21 mouse cellular contexts compared by ENCODE assay signal in genomic region chr13:34365226-34365625, GRCm38 (mm10). TPM values are rescaled to one million over a fixed set of nuclear protein-coding genes. Genes with fewer than 3 reads are reported as not detected.
DNase-seq lines count a peak whose midpoint lies in the region; ATAC-seq and TF ChIP-seq lines count a peak whose summit lies in the region.
"Had no signal": no experiment of that assay in that cellular context is flagged by ENCODE, and none has a peak within 500 bp of the region (broad histone marks: within the 10 kb centered on the region; RNA-seq: fewer than 3 reads in every experiment).

No protein-coding gene starts in this region.

- TF ChIP-seq CTCF in Patski (IDR thresholded peaks at IDR 0.05), result no peak

- H3K4me3 ChIP-seq in myocyte, result no peak overlapping the region
- H3K4me3 ChIP-seq: embryonic facial prominence, embryonic 15.5 days; heart, embryonic 10.5 days; hindbrain, embryonic 10.5 days; limb, embryonic 12.5 days; liver, embryonic 12.5 days; midbrain, embryonic 10.5 days; neural tube, embryonic 12.5 days had no signal

- CTCF ChIA-PET in Patski (lab: Charles Lee), result no interaction called here

- H3K36me3 ChIP-seq in myocyte (ENCODE audit: control insufficient read depth, insufficient read depth), result no peaks in the 10 kb centered on the region
- H3K36me3 ChIP-seq: embryonic facial prominence, embryonic 15.5 days; G1E; heart, embryonic 10.5 days; hindbrain, embryonic 10.5 days; limb, embryonic 12.5 days; liver, embryonic 12.5 days; midbrain, embryonic 10.5 days; neural tube, embryonic 12.5 days had no signal

- H3K27me3 ChIP-seq in Patski (no peaks in the 10 kb centered on the region), myocyte (ENCODE audit: control insufficient read depth, insufficient read depth, insufficient read length) (no peaks in the 10 kb centered on the region)
- H3K27me3 ChIP-seq: embryonic facial prominence, embryonic 15.5 days; limb, embryonic 12.5 days; neural tube, embryonic 12.5 days had no signal

- peak; percentile 10 to 23 for DNase-seq in cerebellum, postnatal 14 days
- no peak for DNase-seq in cerebellum, postnatal 36 days
- DNase-seq in 416B (ENCODE audit: low read depth), result peak; percentile 53
- peak; percentile 62 for DNase-seq in Patski (ENCODE audit: low read depth, low spot score)
- no peak for DNase-seq in testis, postnatal 10 days (ENCODE audit: low spot score)
- DNase-seq in thymus, postnatal 0 days (ENCODE audit: low spot score), result no peak
- DNase-seq: cerebellum, adult 9-11 months; lung, adult 2 months; spleen, adult 18-20 months; thymus, adult 18-20 months had no signal

- H3K79me2 ChIP-seq in myocyte (ENCODE audit: control insufficient read depth, insufficient read depth), result no peaks in the 10 kb centered on the region

- H3ac ChIP-seq in myocyte (ENCODE audit: control insufficient read depth, insufficient read length), result no peak overlapping the region

- no peak for ATAC-seq in Patski
- ATAC-seq: hindbrain, postnatal 0 days; intestine, postnatal 0 days; liver, embryonic 12.5 days had no signal

- no peak for TF ChIP-seq POLR2A in myocyte (IDR thresholded peaks at IDR 0.05; ENCODE audit: insufficient read length, low read depth)

- peak overlapping the region; percentile 56 for H3K4me2 ChIP-seq in myocyte (ENCODE audit: low read depth)
- H3K4me2 ChIP-seq: embryonic facial prominence, embryonic 15.5 days; limb, embryonic 12.5 days; liver, embryonic 12.5 days; neural tube, embryonic 12.5 days had no signal

- in situ Hi-C loops in Patski (cut with MboI; ENCODE audit: low pct_unique_long_range_greater_than_20kb), result no loop called here

- POLR2A ChIA-PET in Patski (lab: Charles Lee), result interaction anchor here (0.7 kb wide), 1 partner anchor 13 kb away, joined by 5 read pairs; no protein-coding TSS in a partner anchor

TF ChIP-seq in myocyte, 11 proteins besides CTCF, POLR2A, EP300 and RAD21:
- TF ChIP-seq TCF3 (IDR thresholded peaks at IDR 0.05; ENCODE audit: insufficient read length, low read depth), result no peak
- TF ChIP-seq CEBPB (IDR thresholded peaks at IDR 0.05; ENCODE audit: insufficient read depth, poor library complexity, severe bottlenecking), result peak; percentile 90
TF ChIP-seq in myocyte: peak in this region for 1.

RNA-seq across cellular contexts. Expression of gene Slc22a23, which starts 20.2 kb away (rescaled TPM):
- polyA plus RNA-seq in Patski (2021) (70.6 TPM), myocyte (2012; fragmentation: generic; extraction: Trizol) (8.5 TPM)
- polyA plus RNA-seq in thymus, postnatal 0 days (2015; fragmentation: Nextera tagmentation; extraction: Ambion mirVana), result 2.8 and 3.4 TPM in 2 replicates

Comparison
In these comparisons a context has a peak if more than half of its experiments do, and no peak if none do; other contexts are left out.
1. DNase-seq: peak in cerebellum, postnatal 14 days (2 of 2), 416B (single experiment) and Patski (single experiment); none in cerebellum, postnatal 36 days (0 of 2), testis, postnatal 10 days (single experiment) and thymus, postnatal 0 days (single experiment).